Mouse (Mus musculus) hindbrain, postnatal 0 days (tissue): Measurements from ENCODE around the gene Unc5b. TPM values are rescaled to one million over a fixed set of nuclear protein-coding genes. Genes with fewer than 3 reads are reported as not detected.

Experiments
- ATAC-seq: fragments of 200-750 bp; cut with Nextera tagmentation; 2 replicates; pipeline ENCODE4 v1.8.0; 2017; ENCODE audit warnings: mild to moderate bottlenecking, moderate TSS enrichment, moderate library complexity
- DNase-seq: peaks from one replicate; pipeline ENCODE4 v3.0.0-alpha.2; 2015; ENCODE audit warnings: low spot score
- H3K27ac ChIP-seq: fragments of 300-500 bp; sonication (generic); 2 replicates; pipeline ENCODE4 v1.5.1; 2014; ENCODE audit warnings: mild to moderate bottlenecking
- H3K27me3 ChIP-seq: fragments of 300-500 bp; sonication (generic); 2 replicates; pipeline ENCODE4 v1.6.1; 2014; ENCODE audit warnings: low read length, mixed read lengths; ENCODE audit not compliant: insufficient read depth
- H3K36me3 ChIP-seq: fragments of 300-500 bp; sonication (generic); 2 replicates; pipeline ENCODE4 v1.6.1; 2014; ENCODE audit warnings: low read length, mixed read lengths; ENCODE audit not compliant: insufficient read depth
- H3K4me1 ChIP-seq: fragments of 300-500 bp; sonication (generic); 2 replicates; pipeline ENCODE4 v1.6.1; 2014; ENCODE audit warnings: antibody characterized with exemption, low read length, mixed read lengths; ENCODE audit not compliant: insufficient read depth
- H3K4me2 ChIP-seq: fragments of 300-500 bp; sonication (generic); 2 replicates; pipeline ENCODE4 v1.6.1; 2014; ENCODE audit warnings: low read depth, mild to moderate bottlenecking, low read length, moderate library complexity, mixed read lengths
- H3K4me3 ChIP-seq: fragments of 300-500 bp; sonication (generic); 2 replicates; pipeline ENCODE4 v1.5.1; 2014; ENCODE audit warnings: low read length
- H3K9ac ChIP-seq: fragments of 300-500 bp; sonication (generic); replicated peaks from 2 replicates; pipeline ENCODE4 v1.6.1; 2014; ENCODE audit warnings: mild to moderate bottlenecking, low read length, moderate library complexity, mixed read lengths
- H3K9me3 ChIP-seq: fragments of 300-500 bp; sonication (generic); 2 replicates; pipeline ENCODE4 v1.6.1; 2016; ENCODE audit warnings: low read length, mixed read lengths
- CTCF ChIP-seq: IDR thresholded peaks from 2 replicates; pipeline ENCODE4 v1.5.1; 2016; ENCODE audit warnings: antibody characterized with exemption, control low read depth, low read depth
- WGBS: fragments of 180-500 bp; shearing (Covaris S2); extraction: QIAGEN DNeasy Blood & Tissue Kit; methylation state at CpG from one replicate; pipeline ENCODE4 v1.1.7; 2014; 5-methylcytosine and 5-hydroxymethylcytosine counted together
- polyA plus RNA-seq: library from polyadenylated mRNA; unstranded; fragments of >200 nt; fragmentation: Nextera tagmentation; extraction: Ambion mirVana; gene quantifications from 2 replicates; pipeline ENCODE4 v1.2.1, GENCODE M21; 2015
- total RNA-seq: library from RNA; depleted of rRNA; stranded (reverse); fragments of >200 nt; gene quantifications from 2 replicates; pipeline ENCODE4 v1.2.3, GENCODE M21; 2014

Gene Unc5b
- total and polyA plus RNA-seq, 2 experiments from 2014 or later, result 1.8 to 27.3 TPM

DNA sequence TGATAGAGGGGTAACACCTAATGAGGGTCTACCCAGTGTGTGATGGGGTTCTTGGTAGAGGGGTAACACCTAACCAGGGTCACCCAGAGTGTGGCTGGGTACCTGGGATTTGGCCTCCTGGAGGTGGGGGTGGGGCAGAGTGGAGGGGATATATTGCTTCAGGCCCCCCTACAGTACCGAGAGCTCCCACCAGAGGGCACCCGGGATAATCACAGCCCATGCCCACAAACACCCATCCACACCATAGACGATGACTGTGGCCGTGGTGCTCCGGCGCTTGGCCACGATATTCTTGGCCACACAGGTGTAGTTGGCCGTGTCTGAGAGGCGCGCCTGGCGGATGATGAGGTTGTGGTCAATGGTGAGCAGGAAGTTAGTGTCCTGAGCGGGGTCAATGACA lies 52.8 kb downstream of the Unc5b start:
- Histone ChIP-seq H3K4me1 (no peaks in the 10 kb centered on the region), H3K9ac (no peak overlapping the region), H3K4me3 (no peak overlapping the region), H3K27ac (no peak overlapping the region), H3K36me3 (no peaks in the 10 kb centered on the region), H3K4me2 (no peak overlapping the region), H3K9me3 (no peaks in the 10 kb centered on the region), H3K27me3 (no peaks in the 10 kb centered on the region; the same call in 1 of the 2 replicates)
- TF ChIP-seq CTCF, result peak; percentile 87
- ATAC-seq (peak; percentile 44), DNase-seq (peak; percentile 70)
- 67% methylated on average over 12 of the region's 12 CpGs for WGBS

DNA sequence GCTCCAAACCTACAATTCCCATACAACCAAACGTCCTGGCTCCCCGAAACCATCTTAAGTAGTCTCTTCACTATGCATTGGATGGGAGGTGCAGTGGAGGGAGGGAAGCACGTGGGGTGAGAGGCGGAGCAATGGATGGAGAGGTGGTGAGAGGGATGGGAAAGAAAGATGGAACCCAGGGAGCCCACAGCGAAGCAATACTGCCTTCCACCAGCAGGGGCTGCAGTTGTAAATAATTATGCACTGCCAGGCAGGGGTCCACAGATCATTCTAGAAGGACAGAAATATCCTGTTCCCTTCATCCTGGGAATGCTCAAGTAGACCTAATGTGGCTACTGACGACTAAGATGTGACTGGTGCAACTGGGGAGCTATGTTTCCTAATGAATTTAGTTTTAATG lies 55.9 kb downstream of the Unc5b start:
- Histone ChIP-seq H3K36me3 (no peaks in the 10 kb centered on the region), H3K27ac (no peak overlapping the region), H3K4me2 (no peak overlapping the region), H3K4me3 (no peak overlapping the region), H3K4me1 (no peaks in the 10 kb centered on the region), H3K9me3 (no peaks in the 10 kb centered on the region), H3K27me3 (no peaks in the 10 kb centered on the region; the same call in 1 of the 2 replicates), H3K9ac (no peak overlapping the region)
- WGBS, result 80% methylated on average over 6 of the region's 6 CpGs
- ATAC-seq, result no peak
- peak; percentile 68 for TF ChIP-seq CTCF
- peak; percentile 30 for DNase-seq

DNA sequence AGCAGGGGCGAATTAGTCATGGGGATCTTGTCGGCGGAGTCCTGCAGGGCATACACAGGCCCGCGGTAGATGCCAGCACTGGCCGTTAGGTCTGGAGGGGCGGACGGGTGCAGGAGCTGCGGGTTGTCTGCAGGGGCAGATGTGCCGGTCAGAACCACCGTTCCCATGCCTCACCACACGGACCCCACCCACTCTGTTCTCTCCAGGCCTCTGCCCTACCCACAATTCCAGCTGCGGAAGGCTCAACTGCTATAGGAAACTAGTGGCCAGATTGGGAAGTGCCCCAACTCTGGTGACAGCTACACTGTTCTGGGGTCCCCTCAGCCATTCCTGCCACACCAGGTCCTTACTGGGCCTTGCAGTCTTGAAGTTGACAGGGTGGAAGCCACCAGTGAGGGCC lies 56.8 kb downstream of the Unc5b start:
- H3K9me3 ChIP-seq, result no peaks in the 10 kb centered on the region

DNA sequence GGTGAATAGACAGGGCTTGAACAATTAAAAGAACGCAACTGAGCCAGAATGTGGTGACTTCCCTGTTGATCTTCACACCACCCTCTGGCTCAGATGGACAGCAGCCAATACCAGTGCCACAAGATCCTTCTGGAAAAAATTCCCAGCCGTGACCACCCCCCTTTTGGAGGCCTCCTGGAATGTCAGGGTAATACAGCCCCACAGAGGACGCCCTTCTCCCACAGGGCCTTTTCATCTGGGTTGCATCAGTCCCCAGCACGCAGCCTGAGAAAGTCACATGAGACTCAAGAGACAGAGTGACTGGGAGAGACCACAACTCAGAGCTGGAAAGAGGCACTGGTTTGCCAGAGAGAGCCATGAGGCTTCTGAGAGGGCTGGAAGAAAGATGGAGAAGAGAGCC lies 60.5 kb downstream of the Unc5b start:
- no peak overlapping the region for H3K4me2 ChIP-seq
- H3K4me3 ChIP-seq, result no peak overlapping the region
- ATAC-seq (no peak), DNase-seq (no peak)
- no peak overlapping the region for H3K9ac ChIP-seq
- H3K4me1 ChIP-seq, result no peaks in the 10 kb centered on the region
- H3K9me3 ChIP-seq, result no peaks in the 10 kb centered on the region
- H3K27ac ChIP-seq, result no peak overlapping the region
- 49% methylated on average over 4 of the region's 4 CpGs for WGBS
- H3K27me3 ChIP-seq, result no peaks in the 10 kb centered on the region
- TF ChIP-seq CTCF, result no peak
- H3K36me3 ChIP-seq, result no peaks in the 10 kb centered on the region

More for the DNA sequence above, 56.8 kb downstream of the Unc5b start:
- Histone ChIP-seq H3K36me3 (no peaks in the 10 kb centered on the region), H3K4me2 (no peak overlapping the region), H3K27ac (no peak overlapping the region), H3K4me1 (no peaks in the 10 kb centered on the region), H3K27me3 (no peaks in the 10 kb centered on the region), H3K9ac (no peak overlapping the region), H3K4me3 (no peak overlapping the region)
- no peak for TF ChIP-seq CTCF
- DNase-seq (no peak), ATAC-seq (no peak)
- 95% methylated on average over 13 of the region's 13 CpGs for WGBS

DNA sequence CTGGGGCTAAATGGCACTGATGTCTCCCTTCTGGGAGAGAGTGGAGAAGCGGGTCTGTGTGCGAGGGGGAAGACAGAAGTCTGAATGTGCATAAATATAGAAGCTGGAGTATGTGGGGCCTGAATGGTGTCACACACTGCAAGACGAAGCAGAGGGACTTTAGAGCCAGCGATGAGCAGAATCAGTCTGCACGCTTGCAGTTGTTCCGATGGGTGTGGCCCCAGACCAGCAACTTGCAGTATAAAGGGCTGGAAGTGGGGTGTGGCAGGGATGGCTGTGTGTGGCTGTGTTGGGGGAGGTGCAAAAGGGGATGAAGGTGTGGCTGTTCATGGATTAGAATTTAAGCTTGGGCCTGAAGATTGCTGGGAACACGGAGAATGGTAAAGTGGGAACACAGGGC lies 62.8 kb downstream of the Unc5b start:
- no peaks in the 10 kb centered on the region for H3K27me3 ChIP-seq
- H3K4me1 ChIP-seq, result no peaks in the 10 kb centered on the region
- H3K27ac ChIP-seq, result no peak overlapping the region
- DNase-seq (no peak), ATAC-seq (no peak)
- no peaks in the 10 kb centered on the region for H3K36me3 ChIP-seq
- TF ChIP-seq CTCF, result no peak
- 86% methylated on average over 7 of the region's 7 CpGs for WGBS
- no peak overlapping the region for H3K4me3 ChIP-seq
- H3K9ac ChIP-seq, result no peak overlapping the region
- no peaks in the 10 kb centered on the region for H3K9me3 ChIP-seq
- no peak overlapping the region for H3K4me2 ChIP-seq

DNA sequence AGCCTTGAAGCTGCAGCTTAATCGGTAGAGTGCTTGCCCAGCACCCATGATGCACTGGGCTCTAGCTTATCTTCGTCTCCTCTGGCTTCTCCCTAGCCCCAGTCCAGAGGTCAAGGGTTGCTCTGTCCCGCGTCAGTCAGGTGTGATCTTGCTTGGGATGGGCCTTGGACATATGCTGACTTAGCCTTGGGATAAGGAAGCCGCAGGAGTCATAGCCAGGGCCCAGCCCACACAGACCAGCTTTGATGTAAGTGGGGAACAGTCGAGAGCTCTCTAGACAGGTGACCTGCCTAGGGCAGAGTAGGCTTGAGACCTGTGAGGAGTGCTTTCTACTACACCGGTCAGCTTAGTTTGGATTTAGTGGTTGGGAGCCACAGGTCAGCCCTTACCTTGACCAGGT lies 64.0 kb downstream of the Unc5b start:
- no peaks in the 10 kb centered on the region for H3K9me3 ChIP-seq

DNA sequence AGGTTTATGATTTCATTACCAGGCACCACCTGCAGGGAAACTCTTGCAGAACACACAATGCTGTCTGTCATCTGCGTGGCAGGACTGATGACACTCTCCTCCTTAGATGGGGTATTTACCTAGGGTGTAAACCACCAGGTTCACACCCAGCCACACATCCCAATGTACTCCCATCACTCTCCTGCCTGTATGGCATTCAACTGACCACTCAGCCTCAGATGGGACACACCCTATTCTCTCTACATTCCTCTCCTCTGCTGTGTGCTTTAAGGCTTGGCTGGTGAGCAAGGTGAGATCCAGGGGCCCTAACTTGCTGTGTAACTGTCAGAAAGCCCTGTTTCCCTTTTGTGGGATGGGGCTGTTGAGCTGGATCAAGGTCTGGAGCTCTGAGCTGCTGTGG lies 69.3 kb downstream of the Unc5b start:
- TF ChIP-seq CTCF, result no peak
- Histone ChIP-seq H3K4me3 (no peak overlapping the region), H3K9ac (no peak overlapping the region), H3K27me3 (no peaks in the 10 kb centered on the region), H3K4me2 (no peak overlapping the region), H3K4me1 (no peaks in the 10 kb centered on the region), H3K36me3 (no peaks in the 10 kb centered on the region), H3K27ac (no peak overlapping the region), H3K9me3 (no peaks in the 10 kb centered on the region)
- no peak for DNase-seq
- no peak for ATAC-seq
- 66% methylated on average over 1 of the region's 1 CpGs for WGBS

More for the DNA sequence above, 64.0 kb downstream of the Unc5b start:
- Histone ChIP-seq H3K4me2 (no peak overlapping the region), H3K4me1 (no peaks in the 10 kb centered on the region), H3K4me3 (no peak overlapping the region), H3K9ac (no peak overlapping the region), H3K36me3 (no peaks in the 10 kb centered on the region), H3K27me3 (no peaks in the 10 kb centered on the region), H3K27ac (no peak overlapping the region)
- no peak for ATAC-seq
- no peak for DNase-seq
- TF ChIP-seq CTCF, result no peak
- 84% methylated on average over 7 of the region's 7 CpGs for WGBS
